Mouse (Mus musculus) bone marrow, adult 2 months (tissue): ENCODE data around the gene Nusap1.
A peak's percentile ranks its signal among the peaks of the same experiment; 100 is the strongest.

Experiments used
- CTCF ChIP-seq: fragments of 200-500 bp; IDR thresholded peaks from 2 replicates; pipeline ENCODE4 v1.5.1; 2011; ENCODE audit warnings: low read length, control low read depth; ENCODE audit not compliant: control insufficient read depth, insufficient read depth
- POLR2A ChIP-seq: fragments of 200-500 bp; IDR thresholded peaks from 2 replicates; pipeline ENCODE4 v1.6.1; 2011; ENCODE audit warnings: low read depth, mild to moderate bottlenecking, control low read depth, low read length, borderline replicate concordance; ENCODE audit not compliant: control insufficient read depth

- TF ChIP-seq POLR2A (peak; percentile 57), CTCF (no peak)
These were observed at the start of gene Nusap1, which contains the start of gene Oip5 for GRCm38 (mm10) chr2:119618199-119618982.
